Mouse (Mus musculus): ENCODE measurements at regions not wholly inside any gene's neighbourhood (a gene's known extent, or its start where the extent isn't known, plus 50 kb on each side); places are given as distances from the start of the nearest gene placed in this dataset.
A peak's percentile ranks its signal among the peaks of the same experiment; 100 is the strongest.

GRCm38 (mm10) chr10:45763160-45763955, 185.7 kb downstream of the Hace1 start:
- no peaks in the 10 kb centered on the region for H3K36me3 ChIP-seq
- 82% methylated on average over 10 of the region's 10 CpGs for WGBS
- H3K9me3 ChIP-seq: no peaks in the 10 kb centered on the region
- no peaks in the 10 kb centered on the region for H3K4me1 ChIP-seq
- no peak for ATAC-seq (ENCODE audit: insufficient number of reproducible peaks, insufficient read depth, low FRiP score, low TSS enrichment, low read depth)
- no peak overlapping the region for H3K4me2 ChIP-seq
- H3K9ac ChIP-seq: no peak overlapping the region
- H3K27ac ChIP-seq: no peak overlapping the region
- H3K4me3 ChIP-seq: no peak overlapping the region
- H3K27me3 ChIP-seq: no peaks in the 10 kb centered on the region

- H3K27ac ChIP-seq: no peak overlapping the region
- 13% methylated on average over 6 of the region's 6 CpGs for whole genome bisulfite sequencing
Measured at GRCm38 (mm10) chr10:45779720-45780119, 202.1 kb downstream of the Hace1 start.

GRCm38 (mm10) chr10:45783026-45783425, 205.4 kb downstream of the Hace1 start:
- Histone ChIP-seq H3K9me3 (no peaks in the 10 kb centered on the region), H3K27ac (no peak overlapping the region), H3K9ac (no peak overlapping the region), H3K36me3 (no peaks in the 10 kb centered on the region), H3K4me1 (0 out of 2 replicates have a peak, but pooled peaks cover 6% of the 10 kb centered on the region), H3K4me2 (no peak overlapping the region), H3K4me3 (no peak overlapping the region), H3K27me3 (no peaks in the 10 kb centered on the region; the same call in 1 of the 2 replicates)
- WGBS: 26% methylated on average over 5 of the region's 5 CpGs
- ATAC-seq (ENCODE audit: insufficient number of reproducible peaks, insufficient read depth, low FRiP score, low TSS enrichment, low read depth): no peak

More at GRCm38 (mm10) chr10:45779720-45780119, 202.1 kb downstream of the Hace1 start:
- no peaks in the 10 kb centered on the region for H3K36me3 ChIP-seq
- H3K4me3 ChIP-seq: no peak overlapping the region
- no peak for ATAC-seq (ENCODE audit: insufficient number of reproducible peaks, insufficient read depth, low FRiP score, low TSS enrichment, low read depth)
- H3K27me3 ChIP-seq: no peaks in the 10 kb centered on the region; the same call in 1 of the 2 replicates
- H3K4me1 ChIP-seq: 0 out of 2 replicates have a peak, but pooled peaks cover 6% of the 10 kb centered on the region
- no peaks in the 10 kb centered on the region for H3K9me3 ChIP-seq
- no peak overlapping the region for H3K9ac ChIP-seq
- H3K4me2 ChIP-seq: no peak overlapping the region

GRCm38 (mm10) chr10:45783461-45784149, 206.0 kb downstream of the Hace1 start:
- ATAC-seq (ENCODE audit: insufficient number of reproducible peaks, insufficient read depth, low FRiP score, low TSS enrichment, low read depth): no peak
- H3K9ac ChIP-seq: no peak overlapping the region
- H3K27ac ChIP-seq: no peak overlapping the region
- no peak overlapping the region for H3K4me2 ChIP-seq
- H3K9me3 ChIP-seq: no peaks in the 10 kb centered on the region
- no peaks in the 10 kb centered on the region; the same call in 1 of the 2 replicates for H3K27me3 ChIP-seq
- 11% methylated on average over 11 of the region's 11 CpGs for WGBS
- H3K4me1 ChIP-seq: 0 out of 2 replicates have a peak, but pooled peaks cover 6% of the 10 kb centered on the region
- no peaks in the 10 kb centered on the region for H3K36me3 ChIP-seq
- H3K4me3 ChIP-seq: no peak overlapping the region

GRCm38 (mm10) chr10:45784150-45784479, 206.5 kb downstream of the Hace1 start:
- Histone ChIP-seq H3K36me3 (no peaks in the 10 kb centered on the region), H3K9me3 (no peaks in the 10 kb centered on the region), H3K27me3 (no peaks in the 10 kb centered on the region; the same call in 1 of the 2 replicates), H3K4me1 (0 out of 2 replicates have a peak, but pooled peaks cover 6% of the 10 kb centered on the region), H3K4me3 (no peak overlapping the region), H3K4me2 (no peak overlapping the region), H3K27ac (no peak overlapping the region), H3K9ac (no peak overlapping the region)
- WGBS: 11% methylated on average over 2 of the region's 2 CpGs
- ATAC-seq (ENCODE audit: insufficient number of reproducible peaks, insufficient read depth, low FRiP score, low TSS enrichment, low read depth): no peak

GRCm38 (mm10) chr10:45784575-45784974, 206.9 kb downstream of the Hace1 start:
- Histone ChIP-seq H3K4me1 (0 out of 2 replicates have a peak, but pooled peaks cover 6% of the 10 kb centered on the region), H3K9ac (no peak overlapping the region), H3K27ac (no peak overlapping the region), H3K4me3 (no peak overlapping the region), H3K36me3 (no peaks in the 10 kb centered on the region), H3K27me3 (no peaks in the 10 kb centered on the region; the same call in 1 of the 2 replicates), H3K4me2 (no peak overlapping the region), H3K9me3 (no peaks in the 10 kb centered on the region)
- WGBS: 71% methylated on average over 4 of the region's 4 CpGs
- no peak for ATAC-seq (ENCODE audit: insufficient number of reproducible peaks, insufficient read depth, low FRiP score, low TSS enrichment, low read depth)

- Histone ChIP-seq H3K9me3 (no peaks in the 10 kb centered on the region), H3K4me3 (no peak overlapping the region), H3K27me3 (no peaks in the 10 kb centered on the region; the same call in 1 of the 2 replicates), H3K27ac (no peak overlapping the region), H3K9ac (no peak overlapping the region), H3K4me2 (no peak overlapping the region), H3K4me1 (0 out of 2 replicates have a peak, but pooled peaks cover 3% of the 10 kb centered on the region), H3K36me3 (no peaks in the 10 kb centered on the region)
- ATAC-seq (ENCODE audit: insufficient number of reproducible peaks, insufficient read depth, low FRiP score, low TSS enrichment, low read depth): no peak
- 81% methylated on average over 1 of the region's 1 CpGs for WGBS
Measured at GRCm38 (mm10) chr10:45788356-45788755, 210.7 kb downstream of the Hace1 start.

- no peak overlapping the region for H3K27ac ChIP-seq
- H3K9ac ChIP-seq: no peak overlapping the region
- ATAC-seq (ENCODE audit: insufficient number of reproducible peaks, insufficient read depth, low FRiP score, low TSS enrichment, low read depth): no peak
- H3K27me3 ChIP-seq: no peaks in the 10 kb centered on the region
- peaks cover 3% of the 10 kb centered on the region; the same call in 1 of the 2 replicates for H3K4me1 ChIP-seq
- no peak overlapping the region for H3K4me2 ChIP-seq
- WGBS: 85% methylated on average over 2 of the region's 2 CpGs
- H3K36me3 ChIP-seq: no peaks in the 10 kb centered on the region
- H3K9me3 ChIP-seq: no peaks in the 10 kb centered on the region
- no peak overlapping the region for H3K4me3 ChIP-seq
Measured at GRCm38 (mm10) chr10:45795582-45795981, 218.0 kb downstream of the Hace1 start.

- WGBS: 36% methylated on average over 12 of the region's 12 CpGs
- no peaks in the 10 kb centered on the region for H3K9me3 ChIP-seq
- H3K4me3 ChIP-seq: no peak overlapping the region
- no peaks in the 10 kb centered on the region for H3K36me3 ChIP-seq
- peaks cover 3% of the 10 kb centered on the region; the same call in 1 of the 2 replicates for H3K4me1 ChIP-seq
- no peak overlapping the region for H3K9ac ChIP-seq
- no peak overlapping the region for H3K27ac ChIP-seq
- H3K27me3 ChIP-seq: no peaks in the 10 kb centered on the region
- H3K4me2 ChIP-seq: peak overlapping the region; percentile 22; the same call in 1 of the 2 replicates
- ATAC-seq (ENCODE audit: insufficient number of reproducible peaks, insufficient read depth, low FRiP score, low TSS enrichment, low read depth): no peak
Measured at GRCm38 (mm10) chr10:45800070-45800851, 222.6 kb downstream of the Hace1 start.

GRCm38 (mm10) chr10:45801463-45801862, 223.8 kb downstream of the Hace1 start:
- no peak for ATAC-seq (ENCODE audit: insufficient number of reproducible peaks, insufficient read depth, low FRiP score, low TSS enrichment, low read depth)
- no peaks in the 10 kb centered on the region for H3K36me3 ChIP-seq
- no peak overlapping the region for H3K9ac ChIP-seq
- peaks cover 6% of the 10 kb centered on the region; the same call in 1 of the 2 replicates for H3K4me1 ChIP-seq
- H3K27ac ChIP-seq: no peak overlapping the region
- H3K9me3 ChIP-seq: no peaks in the 10 kb centered on the region
- no peak overlapping the region for H3K4me3 ChIP-seq
- H3K4me2 ChIP-seq: no peak overlapping the region
- H3K27me3 ChIP-seq: no peaks in the 10 kb centered on the region
- 59% methylated on average over 1 of the region's 1 CpGs for WGBS
